Mouse (Mus musculus) fibroblast of lung, adult 2 months (primary cell): ENCODE measurements at regions not wholly inside any gene's neighbourhood (a gene's known extent, or its start where the extent isn't known, plus 50 kb on each side); places are given as distances from the start of the nearest gene placed in this dataset.

Source experiments
- DNase-seq: peaks from one replicate; pipeline ENCODE4 v3.0.0-alpha.2; 2011; ENCODE audit warnings: low read depth

GRCm38 (mm10) chr6:110439509-110439908 is 205.9 kb upstream of the Grm7 start:
- no peak for DNase-seq

GRCm38 (mm10) chr6:110463370-110463769 is 182.0 kb upstream of the Grm7 start:
- DNase-seq: no peak

- DNase-seq: peak; percentile 19
Measured at GRCm38 (mm10) chr6:110467661-110468060, 177.7 kb upstream of the Grm7 start.

GRCm38 (mm10) chr6:110505861-110506260 is 139.5 kb upstream of the Grm7 start:
- no peak for DNase-seq

GRCm38 (mm10) chr6:110510494-110510893 is 134.9 kb upstream of the Grm7 start:
- DNase-seq: no peak

GRCm38 (mm10) chr6:110538731-110539191 is 106.6 kb upstream of the Grm7 start:
- DNase-seq: no peak

- DNase-seq: no peak
Measured at GRCm38 (mm10) chr6:110545542-110545941, 99.8 kb upstream of the Grm7 start.

GRCm38 (mm10) chr6:110554847-110555246 is 90.5 kb upstream of the Grm7 start:
- DNase-seq: no peak

GRCm38 (mm10) chr6:110559656-110560055 is 85.7 kb upstream of the Grm7 start:
- DNase-seq: no peak

GRCm38 (mm10) chr6:110560426-110560825 is 85.0 kb upstream of the Grm7 start:
- no peak for DNase-seq

- DNase-seq: no peak
Measured at GRCm38 (mm10) chr6:110577216-110577615, 68.2 kb upstream of the Grm7 start.
